Mouse (Mus musculus) lung, postnatal 0 days (tissue): Measurements from ENCODE around the gene Hnrnpa3. TPM values are rescaled to one million over a fixed set of nuclear protein-coding genes. Genes with fewer than 3 reads are reported as not detected.

Experiments
- ATAC-seq: fragments of 200-750 bp; cut with Nextera tagmentation; 2 replicates; pipeline ENCODE4 v1.8.0; 2017; ENCODE audit warnings: moderate library complexity
- DNase-seq: peaks from one replicate; pipeline ENCODE4 v3.0.0-alpha.2; 2016; ENCODE audit warnings: low spot score
- H3K27ac ChIP-seq: fragments of 300-500 bp; sonication (generic); 2 replicates; pipeline ENCODE4 v1.5.1; 2014; ENCODE audit warnings: antibody characterized with exemption, mild to moderate bottlenecking, low read length, mixed read lengths
- H3K27me3 ChIP-seq: fragments of 300-500 bp; sonication (generic); replicated peaks from 2 replicates; pipeline ENCODE4 v1.6.1; 2014; ENCODE audit warnings: low read length, mixed read lengths; ENCODE audit not compliant: insufficient read depth
- H3K36me3 ChIP-seq: fragments of 300-500 bp; sonication (generic); 2 replicates; pipeline ENCODE4 v1.6.1; 2014; ENCODE audit warnings: low read length, mixed read lengths; ENCODE audit not compliant: insufficient read depth
- H3K4me1 ChIP-seq: fragments of 300-500 bp; sonication (generic); 2 replicates; pipeline ENCODE4 v1.6.1; 2014; ENCODE audit warnings: antibody characterized with exemption, low read depth, low read length, mixed read lengths; ENCODE audit not compliant: insufficient read depth
- H3K4me2 ChIP-seq: fragments of 300-500 bp; sonication (generic); replicated peaks from 2 replicates; pipeline ENCODE4 v1.6.1; 2014; ENCODE audit warnings: low read depth, mild to moderate bottlenecking, low read length, moderate library complexity, mixed read lengths
- H3K4me3 ChIP-seq: fragments of 300-500 bp; sonication (generic); 2 replicates; pipeline ENCODE4 v1.5.1; 2014; ENCODE audit warnings: low read depth, low read length
- H3K9ac ChIP-seq: fragments of 300-500 bp; sonication (generic); replicated peaks from 2 replicates; pipeline ENCODE4 v1.6.1; 2014; ENCODE audit warnings: low read depth, mild to moderate bottlenecking
- H3K9me3 ChIP-seq: fragments of 300-500 bp; sonication (generic); 2 replicates; pipeline ENCODE4 v1.6.1; 2016; ENCODE audit warnings: low read length, mixed read lengths
- CTCF ChIP-seq: IDR thresholded peaks from 2 replicates; pipeline ENCODE4 v1.5.1; 2016; ENCODE audit warnings: antibody characterized with exemption, mild to moderate bottlenecking
- EP300 ChIP-seq: IDR thresholded peaks from 2 replicates; pipeline ENCODE4 v1.6.1; 2016; ENCODE audit warnings: antibody characterized with exemption, mild to moderate bottlenecking, control low read depth
- WGBS: fragments of 180-500 bp; shearing (Covaris S2); extraction: QIAGEN DNeasy Blood & Tissue Kit; methylation state at CpG from one replicate; pipeline ENCODE4 v1.1.7; 2014; 5-methylcytosine and 5-hydroxymethylcytosine counted together
- polyA plus RNA-seq: library from polyadenylated mRNA; unstranded; fragments of >200 nt; fragmentation: Nextera tagmentation; extraction: Ambion mirVana; gene quantifications from 2 replicates; pipeline ENCODE4 v1.2.1, GENCODE M21; 2015

Gene Hnrnpa3
- polyA plus RNA-seq, 1 experiment from 2014 or later: 114 TPM

DNA sequence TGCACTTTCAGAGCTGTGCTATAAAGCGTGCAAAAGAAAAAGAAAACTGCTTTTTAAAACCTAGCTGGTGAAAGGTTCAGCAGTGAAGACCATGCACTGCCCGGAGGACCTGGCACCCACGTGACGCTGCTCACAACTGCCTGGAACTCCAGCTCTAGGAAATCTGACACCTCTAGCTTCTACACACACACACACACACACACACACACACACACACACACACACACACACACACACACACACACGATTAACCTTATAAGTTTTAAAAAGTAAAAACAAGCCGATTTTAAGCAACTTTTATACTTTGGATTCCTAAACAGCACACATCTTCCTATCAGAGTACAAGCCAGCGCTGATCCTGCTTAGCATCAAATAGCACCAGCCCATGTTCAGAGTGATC lies 22.4 kb downstream of the Hnrnpa3 start:
- ATAC-seq (no peak), DNase-seq (no peak)
- TF ChIP-seq CTCF (no peak), EP300 (no peak)
- Histone ChIP-seq H3K4me1 (peaks cover 17% of the 10 kb centered on the region; the same call in 1 of the 2 replicates), H3K4me2 (no peak overlapping the region), H3K27ac (no peak overlapping the region), H3K9me3 (no peaks in the 10 kb centered on the region), H3K36me3 (peaks cover 17% of the 10 kb centered on the region), H3K27me3 (no peaks in the 10 kb centered on the region), H3K9ac (no peak overlapping the region), H3K4me3 (no peak overlapping the region)
- 50% methylated on average over 7 of the region's 7 CpGs for WGBS

DNA sequence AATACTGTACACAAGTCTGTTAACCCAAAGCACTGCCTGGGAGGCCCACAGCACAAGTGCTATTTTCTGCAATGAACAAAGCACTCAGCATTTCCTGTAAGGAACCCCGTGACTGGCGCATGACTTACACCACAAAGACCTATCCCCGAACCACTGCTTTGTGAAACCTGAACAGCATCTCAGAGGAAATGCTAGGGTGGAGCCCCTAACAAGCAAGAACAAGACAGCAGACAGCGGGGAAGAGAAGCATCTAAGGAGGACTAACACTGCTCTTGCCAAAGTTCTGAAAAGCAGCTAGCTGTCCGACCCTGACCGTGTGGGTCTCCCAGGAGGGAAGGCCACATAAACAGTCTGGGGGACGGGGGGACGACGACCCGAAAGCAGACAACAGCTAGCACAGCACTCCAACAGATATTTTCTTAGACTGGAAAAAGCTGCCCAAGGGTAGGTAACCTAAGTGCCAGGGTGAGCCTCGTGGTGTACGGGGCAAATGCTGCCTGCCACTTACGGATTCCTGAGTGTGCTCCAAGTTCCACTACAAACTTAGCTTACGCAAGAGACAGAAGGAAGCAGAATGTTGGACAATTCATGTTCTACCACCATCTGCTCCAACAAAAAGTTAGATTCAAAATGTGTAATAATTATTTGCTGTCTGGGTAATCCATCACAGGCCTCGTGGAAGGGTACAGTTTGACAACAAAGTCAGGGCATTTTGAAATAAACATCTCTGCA lies 24.1 kb downstream of the Hnrnpa3 start:
- Histone ChIP-seq H3K4me2 (peak overlapping the region; percentile 47), H3K27ac (peak overlapping the region; percentile 95), H3K27me3 (no peaks in the 10 kb centered on the region), H3K36me3 (peaks cover 11% of the 10 kb centered on the region; the same call in 1 of the 2 replicates), H3K9me3 (no peaks in the 10 kb centered on the region), H3K4me3 (0 out of 2 replicates have a peak overlapping the region, but pooled peaks have one; percentile 16), H3K9ac (peak overlapping the region; percentile 41; the same call in 1 of the 2 replicates), H3K4me1 (peaks cover 23% of the 10 kb centered on the region; the same call in 1 of the 2 replicates)
- 10% methylated on average over 15 of the region's 15 CpGs for WGBS
- peak; percentile 94 for DNase-seq
- no peak for TF ChIP-seq CTCF
- TF ChIP-seq EP300: peak; percentile 78
- ATAC-seq: peak; percentile 85

DNA sequence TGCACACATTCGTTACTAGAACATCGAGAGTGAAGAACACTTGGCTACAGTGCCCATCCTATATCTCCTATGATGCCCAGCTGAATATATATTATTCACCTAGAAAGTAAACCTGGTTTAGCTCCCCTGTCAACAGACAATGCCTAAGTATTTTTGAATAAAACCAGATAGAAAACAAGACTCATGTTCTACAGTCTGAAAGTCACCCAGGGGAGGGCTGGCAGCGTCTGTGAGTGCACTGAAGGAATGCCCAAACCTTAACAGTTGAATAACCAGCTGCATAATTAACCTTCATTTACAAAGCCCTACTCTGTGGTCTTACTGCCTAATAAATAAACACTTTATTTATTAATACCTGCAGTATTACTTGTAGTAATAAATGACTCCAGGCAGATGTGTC lies 25.5 kb downstream of the Hnrnpa3 start:
- TF ChIP-seq EP300 (no peak), CTCF (no peak)
- WGBS: 60% methylated on average over 3 of the region's 3 CpGs

DNA sequence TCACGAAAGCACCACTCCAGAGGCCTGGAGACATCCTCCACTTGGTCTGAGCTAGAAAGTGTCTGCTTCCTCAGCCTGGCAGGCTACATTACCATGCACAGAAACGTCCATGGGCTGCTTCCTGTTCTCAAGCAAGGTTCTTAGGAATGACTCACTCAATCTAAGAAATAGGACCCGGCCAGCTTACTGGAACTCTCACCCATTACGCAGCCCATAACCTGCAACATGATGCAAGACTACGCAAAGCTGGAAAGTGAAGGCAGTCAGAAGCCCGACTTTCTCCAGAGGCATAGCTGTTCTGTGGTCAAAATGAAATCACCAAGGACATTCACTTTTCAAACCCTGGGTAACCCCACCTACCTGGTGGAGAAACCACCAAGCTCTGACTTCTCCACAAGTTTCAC lies 26.4 kb downstream of the Hnrnpa3 start:
- WGBS: 36% methylated on average over 6 of the region's 6 CpGs
- no peaks in the 10 kb centered on the region for H3K27me3 ChIP-seq
- ATAC-seq (peak; percentile 67), DNase-seq (peak; percentile 90)
- no peaks in the 10 kb centered on the region for H3K36me3 ChIP-seq
- H3K9ac ChIP-seq: no peak overlapping the region
- H3K4me1 ChIP-seq: peaks cover 29% of the 10 kb centered on the region; the same call in 1 of the 2 replicates
- H3K9me3 ChIP-seq: no peaks in the 10 kb centered on the region
- H3K4me3 ChIP-seq: no peak overlapping the region
- no peak overlapping the region; the same call in 1 of the 2 replicates for H3K4me2 ChIP-seq
- H3K27ac ChIP-seq: peak overlapping the region; percentile 63
- TF ChIP-seq CTCF: no peak
- TF ChIP-seq EP300: peak; percentile 69

More for the DNA sequence above, 25.5 kb downstream of the Hnrnpa3 start:
- ATAC-seq (no peak), DNase-seq (peak; percentile 4)
- H3K9ac ChIP-seq: no peak overlapping the region
- peaks cover 29% of the 10 kb centered on the region; the same call in 1 of the 2 replicates for H3K4me1 ChIP-seq
- no peaks in the 10 kb centered on the region for H3K36me3 ChIP-seq
- no peak overlapping the region for H3K4me3 ChIP-seq
- H3K4me2 ChIP-seq: no peak overlapping the region
- H3K9me3 ChIP-seq: no peaks in the 10 kb centered on the region
- H3K27ac ChIP-seq: peak overlapping the region; percentile 63
- H3K27me3 ChIP-seq: no peaks in the 10 kb centered on the region

DNA sequence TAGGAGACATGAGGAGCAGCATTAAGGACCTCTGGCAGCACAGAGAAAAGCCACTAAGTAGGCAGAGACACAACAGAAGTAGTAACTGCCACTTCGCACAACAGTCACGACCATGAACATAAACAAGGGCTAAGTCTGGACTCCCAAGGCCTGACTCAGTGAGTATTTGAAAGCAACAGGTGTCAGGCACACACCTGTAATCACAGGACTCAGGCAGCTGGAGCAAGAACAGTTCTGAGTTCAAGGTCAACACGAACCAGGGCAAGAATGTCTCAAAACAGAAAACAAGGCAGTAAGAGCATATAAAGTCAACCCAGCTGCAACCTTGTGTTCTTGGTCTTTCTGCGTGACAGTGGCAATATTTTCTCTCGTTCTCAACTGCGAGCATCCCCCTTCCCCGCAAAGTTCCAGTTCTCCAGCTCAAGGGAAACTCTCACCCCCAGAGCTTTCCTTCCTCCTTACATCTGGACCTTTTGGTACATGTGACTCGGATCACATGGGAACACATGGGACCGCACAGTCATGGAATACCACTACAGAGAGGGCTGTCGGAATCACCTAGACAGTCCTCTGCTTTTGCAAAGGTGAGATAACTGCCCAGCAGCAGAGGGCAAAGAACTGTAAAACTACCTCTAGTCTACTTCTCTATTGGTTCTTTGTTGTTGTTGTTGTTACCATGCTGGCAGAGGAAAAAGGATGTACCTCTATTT lies 28.1 kb downstream of the Hnrnpa3 start:
- no peaks in the 10 kb centered on the region for H3K36me3 ChIP-seq
- TF ChIP-seq EP300: no peak
- no peaks in the 10 kb centered on the region for H3K9me3 ChIP-seq
- no peak for ATAC-seq
- H3K27me3 ChIP-seq: no peaks in the 10 kb centered on the region
- no peak overlapping the region for H3K4me2 ChIP-seq
- H3K4me3 ChIP-seq: no peak overlapping the region
- no peak overlapping the region for H3K9ac ChIP-seq
- DNase-seq: no peak
- H3K4me1 ChIP-seq: peaks cover 32% of the 10 kb centered on the region
- peak overlapping the region; percentile 63; the same call in 1 of the 2 replicates for H3K27ac ChIP-seq
- 70% methylated on average over 10 of the region's 10 CpGs for WGBS

DNA sequence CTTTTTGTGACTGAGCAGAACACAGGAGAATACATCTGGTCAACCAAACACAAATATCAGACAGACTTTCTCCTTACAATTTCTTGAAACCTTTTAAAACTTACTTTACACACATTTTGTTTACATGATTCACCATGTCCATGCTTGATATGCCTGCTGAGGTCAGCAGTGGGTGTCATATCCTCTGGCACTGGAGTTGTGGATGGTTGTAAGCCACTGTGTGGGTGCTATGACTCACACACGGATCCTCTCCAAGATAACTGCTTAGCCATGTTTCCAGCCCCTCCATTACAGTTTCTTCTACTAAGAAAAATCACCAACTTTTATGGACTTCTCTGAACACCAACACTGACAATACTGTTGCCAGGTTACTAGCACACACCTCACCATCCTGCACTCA lies 29.8 kb downstream of the Hnrnpa3 start:
- no peak for DNase-seq
- TF ChIP-seq CTCF: no peak
- no peak for TF ChIP-seq EP300
- Histone ChIP-seq H3K27ac (no peak overlapping the region), H3K4me2 (no peak overlapping the region), H3K36me3 (no peaks in the 10 kb centered on the region), H3K4me3 (no peak overlapping the region), H3K9ac (no peak overlapping the region), H3K4me1 (peaks cover 29% of the 10 kb centered on the region), H3K9me3 (no peaks in the 10 kb centered on the region), H3K27me3 (no peaks in the 10 kb centered on the region)
- 83% methylated on average over 1 of the region's 1 CpGs for WGBS
- ATAC-seq: no peak
